Mouse (Mus musculus): Measurements from ENCODE around the gene Lrrc10b.

- TF ChIP-seq CTCF (IDR thresholded peaks at IDR 0.05; ENCODE audit: low read depth) = no peak
- TF ChIP-seq EP300 (IDR thresholded peaks at IDR 0.05; ENCODE audit: low read depth) = no peak
Measured at GRCm38 (mm10) chr19:10458096-10458495, 823 bp upstream of the Lrrc10b start.
